Mouse (Mus musculus) natural killer cell, adult 2 months (primary cell): ENCODE measurements at regions not wholly inside any gene's neighbourhood (a gene's known extent, or its start where the extent isn't known, plus 50 kb on each side); places are given as distances from the start of the nearest gene placed in this dataset.
A peak's percentile ranks its signal among the peaks of the same experiment; 100 is the strongest.

Experiments
- DNase-seq, 2 experiments: peaks; one replicate each; pipeline ENCODE4 v3.0.0; 2022; ENCODE audit warnings: low spot score in 2 of 2

GRCm38 (mm10) chr3:136444598-136444997 lies 118.7 kb upstream of the Bank1 start:
- no peak for DNase-seq

GRCm38 (mm10) chr3:136442099-136442498 lies 116.2 kb upstream of the Bank1 start:
- peak in 1 of 2 experiments; percentile 11 for DNase-seq

- DNase-seq: no peak
Measured at GRCm38 (mm10) chr3:136439907-136440645, 114.2 kb upstream of the Bank1 start.

GRCm38 (mm10) chr3:136439350-136439749 lies 113.5 kb upstream of the Bank1 start:
- DNase-seq: no peak

- no peak for DNase-seq
Measured at GRCm38 (mm10) chr3:136434407-136434806, 108.5 kb upstream of the Bank1 start.

GRCm38 (mm10) chr3:136432072-136432471 lies 106.2 kb upstream of the Bank1 start:
- DNase-seq: no peak

- DNase-seq: no peak
Measured at GRCm38 (mm10) chr3:136427427-136427826, 101.6 kb upstream of the Bank1 start.

GRCm38 (mm10) chr3:136426539-136427194 lies 100.8 kb upstream of the Bank1 start:
- no peak for DNase-seq

- DNase-seq: no peak
Measured at GRCm38 (mm10) chr3:136421969-136422614, 96.2 kb upstream of the Bank1 start.

GRCm38 (mm10) chr3:136405606-136406005 lies 79.7 kb upstream of the Bank1 start:
- DNase-seq: no peak

- no peak for DNase-seq
Measured at GRCm38 (mm10) chr3:136383282-136383681, 57.4 kb upstream of the Bank1 start.

GRCm38 (mm10) chr3:136380644-136381043 lies 54.8 kb upstream of the Bank1 start:
- no peak for DNase-seq

- no peak for DNase-seq
Measured at GRCm38 (mm10) chr3:136379741-136380398, 54.0 kb upstream of the Bank1 start.

- DNase-seq: no peak
Measured at GRCm38 (mm10) chr3:136376893-136377292, 51.0 kb upstream of the Bank1 start.
